Mouse (Mus musculus) kidney, postnatal 0 days (tissue): ENCODE results near the gene D330020A13Rik. TPM values are rescaled to one million over a fixed set of nuclear protein-coding genes. Genes with fewer than 3 reads are reported as not detected.
A peak's percentile ranks its signal among the peaks of the same experiment; 100 is the strongest.

Experiments used
- ATAC-seq: fragments of 200-750 bp; cut with Nextera tagmentation; replicated peaks from 2 replicates; pipeline ENCODE4 v1.8.0; 2017; ENCODE audit warnings: low read depth, moderate number of reproducible peaks, moderate TSS enrichment, moderate library complexity; ENCODE audit not compliant: low FRiP score
- DNase-seq: peaks from one replicate; pipeline ENCODE4 v3.0.0-alpha.2; 2016; ENCODE audit warnings: low spot score
- H3K27ac ChIP-seq: fragments of 300-500 bp; sonication (generic); 2 replicates; pipeline ENCODE4 v1.5.1; 2014; ENCODE audit warnings: mild to moderate bottlenecking
- H3K27me3 ChIP-seq: fragments of 300-500 bp; sonication (generic); 2 replicates; pipeline ENCODE4 v1.6.1; 2014; ENCODE audit warnings: low read length, mixed read lengths; ENCODE audit not compliant: insufficient read depth
- H3K36me3 ChIP-seq: fragments of 300-500 bp; sonication (generic); 2 replicates; pipeline ENCODE4 v1.6.1; 2014; ENCODE audit warnings: low read length, mixed read lengths; ENCODE audit not compliant: insufficient read depth
- H3K4me1 ChIP-seq: fragments of 300-500 bp; sonication (generic); replicated peaks from 2 replicates; pipeline ENCODE4 v1.6.1; 2014; ENCODE audit warnings: antibody characterized with exemption, low read length, mixed read lengths; ENCODE audit not compliant: insufficient read depth
- H3K4me2 ChIP-seq: fragments of 300-500 bp; sonication (generic); 2 replicates; pipeline ENCODE4 v1.6.1; 2014; ENCODE audit warnings: mild to moderate bottlenecking, low read length, moderate library complexity, mixed read lengths
- H3K4me3 ChIP-seq: fragments of 300-500 bp; sonication (generic); replicated peaks from 2 replicates; pipeline ENCODE4 v1.5.1; 2014; ENCODE audit warnings: low read depth, low read length
- H3K9ac ChIP-seq: fragments of 300-500 bp; sonication (generic); 2 replicates; pipeline ENCODE4 v1.6.1; 2014; ENCODE audit warnings: low read depth, low read length
- H3K9me3 ChIP-seq: fragments of 300-500 bp; sonication (generic); replicated peaks from 2 replicates; pipeline ENCODE4 v1.6.1; 2016; ENCODE audit warnings: low read length, inconsistent platforms, mixed read lengths
- CTCF ChIP-seq: IDR thresholded peaks from 2 replicates; pipeline ENCODE4 v1.5.1; 2016; ENCODE audit warnings: antibody characterized with exemption, low read depth, mild to moderate bottlenecking, moderate library complexity
- WGBS: fragments of 180-500 bp; shearing (Covaris S2); extraction: QIAGEN DNeasy Blood & Tissue Kit; methylation state at CpG from one replicate; pipeline ENCODE4 v1.1.7; 2014; 5-methylcytosine and 5-hydroxymethylcytosine counted together
- polyA plus RNA-seq: library from polyadenylated mRNA; unstranded; fragments of >200 nt; fragmentation: Nextera tagmentation; extraction: Ambion mirVana; gene quantifications from 2 replicates; pipeline ENCODE4 v1.2.1, GENCODE M21; 2015

D330020A13Rik gene
- polyA plus RNA-seq, 1 experiment from 2014 or later = 1.1 TPM

- H3K9ac ChIP-seq = no peak overlapping the region
- H3K27ac ChIP-seq = peak overlapping the region; percentile 81
- H3K4me1 ChIP-seq = no peaks in the 10 kb centered on the region
- H3K9me3 ChIP-seq = no peaks in the 10 kb centered on the region
- ATAC-seq (no peak), DNase-seq (peak; percentile 69)
- H3K4me3 ChIP-seq = no peak overlapping the region
- no peaks in the 10 kb centered on the region for H3K27me3 ChIP-seq
- H3K36me3 ChIP-seq = no peaks in the 10 kb centered on the region
- WGBS = 18% methylated on average over 6 of the region's 6 CpGs
- H3K4me2 ChIP-seq = no peak overlapping the region
- TF ChIP-seq CTCF = no peak
These were observed 30.0 kb upstream of the D330020A13Rik start for GRCm38 (mm10) chr6:120264151-120264550.

- Histone ChIP-seq H3K4me1 (no peaks in the 10 kb centered on the region), H3K9ac (no peak overlapping the region), H3K27ac (no peak overlapping the region), H3K4me2 (no peak overlapping the region), H3K4me3 (no peak overlapping the region), H3K9me3 (no peaks in the 10 kb centered on the region), H3K27me3 (no peaks in the 10 kb centered on the region), H3K36me3 (no peaks in the 10 kb centered on the region)
- ATAC-seq (no peak), DNase-seq (no peak)
- no peak for TF ChIP-seq CTCF
- 58% methylated on average over 8 of the region's 8 CpGs for WGBS
These were observed 20.0 kb upstream of the D330020A13Rik start for GRCm38 (mm10) chr6:120274181-120274580.

- TF ChIP-seq CTCF = no peak
- no peak overlapping the region for H3K27ac ChIP-seq
- no peaks in the 10 kb centered on the region for H3K4me1 ChIP-seq
- H3K9ac ChIP-seq = no peak overlapping the region
- H3K4me2 ChIP-seq = no peak overlapping the region
- no peaks in the 10 kb centered on the region for H3K36me3 ChIP-seq
- ATAC-seq (peak; percentile 54), DNase-seq (peak; percentile 32)
- H3K9me3 ChIP-seq = no peaks in the 10 kb centered on the region
- no peak overlapping the region for H3K4me3 ChIP-seq
- H3K27me3 ChIP-seq = no peaks in the 10 kb centered on the region
- 42% methylated on average over 4 of the region's 4 CpGs for WGBS
These were observed 19.3 kb upstream of the D330020A13Rik start for GRCm38 (mm10) chr6:120274887-120275286.

GRCm38 (mm10) chr6:120275301-120275700 is 18.9 kb upstream of the D330020A13Rik start:
- TF ChIP-seq CTCF = no peak
- Histone ChIP-seq H3K4me2 (no peak overlapping the region), H3K27ac (no peak overlapping the region), H3K9ac (no peak overlapping the region), H3K27me3 (no peaks in the 10 kb centered on the region), H3K4me1 (no peaks in the 10 kb centered on the region), H3K9me3 (no peaks in the 10 kb centered on the region), H3K36me3 (no peaks in the 10 kb centered on the region), H3K4me3 (no peak overlapping the region)
- WGBS = 37% methylated on average over 6 of the region's 6 CpGs
- no peak for DNase-seq
- peak; percentile 33; the same call in 1 of the 2 replicates for ATAC-seq

DNA sequence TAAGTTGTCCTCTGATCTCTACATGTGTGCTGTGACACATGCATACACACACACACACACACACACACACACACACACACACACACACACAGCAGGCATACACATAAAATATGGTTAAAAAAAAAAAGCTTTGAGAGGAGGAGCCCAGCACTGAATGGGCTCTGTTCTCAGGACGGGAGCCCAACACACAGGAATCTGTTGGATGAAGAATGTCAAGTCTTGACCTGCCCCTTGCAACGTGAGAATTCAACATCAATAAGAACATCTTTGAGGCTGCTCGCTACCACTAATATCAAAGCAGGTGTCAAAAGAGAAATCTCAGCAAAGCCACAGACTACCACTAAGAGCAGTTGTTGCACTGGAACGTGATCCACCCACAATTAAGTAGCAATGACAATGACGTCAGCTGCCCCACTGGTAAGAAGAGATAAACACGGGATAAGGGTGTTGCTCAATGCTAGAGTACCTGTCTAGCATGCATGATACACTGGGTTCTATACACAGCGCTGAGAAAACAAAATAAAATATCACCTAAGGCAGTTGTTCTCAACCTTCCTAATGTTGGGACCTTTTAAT is 17.2 kb upstream of the D330020A13Rik start:
- Histone ChIP-seq H3K27ac (no peak overlapping the region), H3K4me1 (no peaks in the 10 kb centered on the region), H3K36me3 (no peaks in the 10 kb centered on the region), H3K9me3 (no peaks in the 10 kb centered on the region), H3K9ac (no peak overlapping the region), H3K4me3 (no peak overlapping the region), H3K4me2 (no peak overlapping the region), H3K27me3 (no peaks in the 10 kb centered on the region)
- no peak for ATAC-seq
- TF ChIP-seq CTCF = no peak
- WGBS = 75% methylated on average over 7 of the region's 7 CpGs
- no peak for DNase-seq

GRCm38 (mm10) chr6:120287279-120287678 is 6.9 kb upstream of the D330020A13Rik start:
- Histone ChIP-seq H3K27ac (0 out of 2 replicates have a peak overlapping the region, but pooled peaks have one; percentile 26), H3K27me3 (no peaks in the 10 kb centered on the region), H3K4me2 (no peak overlapping the region), H3K9me3 (no peaks in the 10 kb centered on the region), H3K36me3 (no peaks in the 10 kb centered on the region), H3K9ac (no peak overlapping the region), H3K4me1 (no peaks in the 10 kb centered on the region; the same call in 1 of the 2 replicates), H3K4me3 (no peak overlapping the region)
- WGBS = 50% methylated on average over 9 of the region's 9 CpGs
- DNase-seq = peak; percentile 46
- TF ChIP-seq CTCF = no peak
- peak; percentile 33; the same call in 1 of the 2 replicates for ATAC-seq

DNA sequence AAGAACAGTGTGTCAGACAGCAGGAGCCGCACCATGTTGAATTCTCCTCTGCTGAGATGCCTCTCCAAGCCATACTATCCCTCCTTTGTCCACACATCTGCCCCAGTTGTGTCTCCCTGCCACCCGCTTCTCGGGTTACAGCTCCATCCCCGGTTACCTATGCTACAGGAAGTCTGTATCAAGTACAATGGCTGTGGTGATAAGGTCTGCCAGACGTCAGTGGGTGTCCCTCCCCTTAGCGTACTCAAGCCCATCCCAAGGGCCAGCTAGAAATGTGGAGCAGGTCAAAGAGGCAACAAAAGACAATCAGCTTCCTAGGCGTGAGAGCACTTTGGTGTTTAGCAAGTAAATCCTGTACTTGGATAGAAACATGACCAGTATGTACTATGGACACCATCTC is 5.6 kb upstream of the D330020A13Rik start:
- 41% methylated on average over 7 of the region's 7 CpGs for WGBS
- DNase-seq (no peak), ATAC-seq (no peak)
- H3K4me3 ChIP-seq = no peak overlapping the region
- H3K4me1 ChIP-seq = no peaks in the 10 kb centered on the region; the same call in 1 of the 2 replicates
- no peaks in the 10 kb centered on the region for H3K9me3 ChIP-seq
- TF ChIP-seq CTCF = no peak
- H3K4me2 ChIP-seq = no peak overlapping the region
- H3K9ac ChIP-seq = no peak overlapping the region
- H3K27ac ChIP-seq = no peak overlapping the region
- no peaks in the 10 kb centered on the region for H3K36me3 ChIP-seq
- H3K27me3 ChIP-seq = no peaks in the 10 kb centered on the region
